Mouse (Mus musculus): ENCODE data around the gene Incenp. TPM values are rescaled to one million over a fixed set of nuclear protein-coding genes. Genes with fewer than 3 reads are reported as not detected.

The Incenp gene
- polyA plus RNA-seq, 1 experiment = 89.6 TPM

DNA sequence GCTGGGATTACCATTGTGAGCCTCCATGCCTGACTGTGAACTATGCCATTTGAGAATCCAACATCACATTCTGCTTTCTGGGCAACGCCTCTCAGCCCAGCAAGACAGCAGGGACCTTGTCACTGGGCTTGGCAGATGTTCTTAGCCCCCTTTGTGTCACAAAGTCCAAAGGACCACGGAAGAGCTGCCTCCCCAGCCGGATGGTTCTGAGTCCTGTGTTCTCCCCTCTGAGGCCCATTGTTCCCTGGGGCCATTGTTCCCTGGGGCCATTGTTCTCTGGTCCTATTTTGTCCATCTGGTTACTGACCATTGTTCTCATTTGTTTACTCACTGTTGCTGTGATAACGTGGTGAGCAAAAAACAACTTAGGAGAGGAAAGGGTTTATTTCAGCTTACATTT is 41.6 kb upstream of the Incenp start:
- Histone ChIP-seq H3K36me3 (ENCODE audit: control insufficient read depth, insufficient read depth) (no peaks in the 10 kb centered on the region), H3K79me2 (ENCODE audit: control insufficient read depth, insufficient read depth) (no peaks in the 10 kb centered on the region), H3K4me3 (ENCODE audit: insufficient read depth, poor library complexity, severe bottlenecking) (no peak overlapping the region), H3K79me3 (ENCODE audit: low read depth) (no peaks in the 10 kb centered on the region), H3K27me3 (ENCODE audit: control insufficient read depth, insufficient read depth, insufficient read length) (no peaks in the 10 kb centered on the region), H3ac (ENCODE audit: control insufficient read depth, insufficient read length, low read depth) (no peak overlapping the region)
- TF ChIP-seq CTCF (IDR thresholded peaks at IDR 0.05; ENCODE audit: control insufficient read depth, insufficient read depth, insufficient read length) (no peak), CEBPB (IDR thresholded peaks at IDR 0.05; ENCODE audit: low read depth) (no peak), MYOG (IDR thresholded peaks at IDR 0.05; ENCODE audit: control insufficient read depth, extremely low read depth, insufficient read length) (no peak), MAX (IDR thresholded peaks at IDR 0.05) (no peak), MYOD1 (IDR thresholded peaks at IDR 0.05; ENCODE audit: control insufficient read depth, insufficient read length, low read depth) (no peak), USF1 (IDR thresholded peaks at IDR 0.05; ENCODE audit: low read depth) (no peak)

DNA sequence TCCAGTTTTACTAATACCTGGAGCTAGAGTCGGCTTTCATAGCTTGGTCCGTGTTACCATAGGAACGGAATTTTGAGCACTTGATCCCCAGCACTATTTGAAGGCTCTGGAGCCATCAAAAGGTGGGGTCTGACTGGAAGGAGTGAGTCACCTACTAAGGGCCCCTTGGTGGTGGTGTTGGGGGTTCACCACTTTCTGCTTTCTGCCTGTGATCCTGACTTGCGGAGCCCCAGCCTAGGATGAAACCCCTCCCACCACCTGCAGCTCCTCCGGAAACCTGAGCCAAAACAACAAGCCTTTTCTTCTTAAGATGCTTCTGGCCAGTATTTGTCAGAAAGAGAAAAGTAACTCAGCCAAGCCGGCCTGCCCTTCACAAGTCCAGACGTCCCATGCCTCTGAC is 40.5 kb upstream of the Incenp start:
- Histone ChIP-seq H3K79me2 (ENCODE audit: control insufficient read depth, insufficient read depth) (no peaks in the 10 kb centered on the region), H3K36me3 (ENCODE audit: control insufficient read depth, insufficient read depth) (no peaks in the 10 kb centered on the region), H3K27me3 (ENCODE audit: control insufficient read depth, insufficient read depth, insufficient read length) (no peaks in the 10 kb centered on the region), H3ac (ENCODE audit: control insufficient read depth, insufficient read length, low read depth) (no peak overlapping the region), H3K4me3 (ENCODE audit: insufficient read depth, poor library complexity, severe bottlenecking) (no peak overlapping the region), H3K79me3 (ENCODE audit: low read depth) (no peaks in the 10 kb centered on the region)
- TF ChIP-seq MYOD1 (IDR thresholded peaks at IDR 0.05; ENCODE audit: control insufficient read depth, insufficient read length, low read depth) (no peak), CEBPB (IDR thresholded peaks at IDR 0.05; ENCODE audit: low read depth) (no peak), CTCF (IDR thresholded peaks at IDR 0.05; ENCODE audit: control insufficient read depth, insufficient read depth, insufficient read length) (no peak), FOSL1 (IDR thresholded peaks at IDR 0.05; ENCODE audit: insufficient read depth, low read length, poor library complexity, severe bottlenecking) (no peak), MYOG (IDR thresholded peaks at IDR 0.05; ENCODE audit: control insufficient read depth, extremely low read depth, insufficient read length) (no peak), MAX (IDR thresholded peaks at IDR 0.05) (no peak), USF1 (IDR thresholded peaks at IDR 0.05; ENCODE audit: low read depth) (no peak)

DNA sequence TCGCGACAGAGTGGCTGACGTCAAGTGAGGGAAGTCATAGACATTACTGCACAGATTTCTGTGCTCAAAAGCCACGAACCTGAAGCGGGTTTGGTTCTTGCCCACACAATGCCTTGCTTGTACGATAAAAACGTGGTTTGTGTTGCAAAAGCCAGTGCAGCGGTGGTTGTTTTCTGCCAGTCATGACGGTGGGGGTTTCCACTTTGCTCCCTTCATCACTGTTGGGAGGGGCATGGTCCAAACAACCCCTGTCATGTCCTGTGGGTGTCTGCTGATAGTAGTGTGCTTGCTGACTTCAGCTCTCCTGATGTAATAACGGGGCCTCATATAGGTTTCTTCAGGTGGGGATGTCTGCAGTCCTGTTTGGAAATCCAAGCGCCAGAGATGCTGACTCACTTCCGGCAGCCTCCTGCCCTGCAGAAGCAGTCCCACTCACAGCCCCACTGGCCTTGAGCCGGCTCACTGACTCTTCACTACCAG is 39.5 kb upstream of the Incenp start:
- Histone ChIP-seq H3K36me3 (ENCODE audit: control insufficient read depth, insufficient read depth) (no peaks in the 10 kb centered on the region), H3K27me3 (ENCODE audit: control insufficient read depth, insufficient read depth, insufficient read length) (no peaks in the 10 kb centered on the region), H3K79me2 (ENCODE audit: control insufficient read depth, insufficient read depth) (no peaks in the 10 kb centered on the region), H3K79me3 (ENCODE audit: low read depth) (no peaks in the 10 kb centered on the region), H3K4me3 (ENCODE audit: insufficient read depth, poor library complexity, severe bottlenecking) (no peak overlapping the region), H3ac (ENCODE audit: control insufficient read depth, insufficient read length, low read depth) (no peak overlapping the region)
- TF ChIP-seq MYOG (IDR thresholded peaks at IDR 0.05; ENCODE audit: control insufficient read depth, extremely low read depth, insufficient read length) = no peak
- TF ChIP-seq MAX (IDR thresholded peaks at IDR 0.05) = no peak
- no peak for TF ChIP-seq USF1 (IDR thresholded peaks at IDR 0.05; ENCODE audit: low read depth)
- no peak for TF ChIP-seq CEBPB (IDR thresholded peaks at IDR 0.05; ENCODE audit: low read depth)
- TF ChIP-seq FOSL1 (IDR thresholded peaks at IDR 0.05; ENCODE audit: insufficient read depth, low read length, poor library complexity, severe bottlenecking) = no peak
- no peak for TF ChIP-seq CTCF (IDR thresholded peaks at IDR 0.05; ENCODE audit: control insufficient read depth, insufficient read depth, insufficient read length)
- TF ChIP-seq MYOD1 (IDR thresholded peaks at IDR 0.05; ENCODE audit: control insufficient read depth, insufficient read length, low read depth) = no peak

DNA sequence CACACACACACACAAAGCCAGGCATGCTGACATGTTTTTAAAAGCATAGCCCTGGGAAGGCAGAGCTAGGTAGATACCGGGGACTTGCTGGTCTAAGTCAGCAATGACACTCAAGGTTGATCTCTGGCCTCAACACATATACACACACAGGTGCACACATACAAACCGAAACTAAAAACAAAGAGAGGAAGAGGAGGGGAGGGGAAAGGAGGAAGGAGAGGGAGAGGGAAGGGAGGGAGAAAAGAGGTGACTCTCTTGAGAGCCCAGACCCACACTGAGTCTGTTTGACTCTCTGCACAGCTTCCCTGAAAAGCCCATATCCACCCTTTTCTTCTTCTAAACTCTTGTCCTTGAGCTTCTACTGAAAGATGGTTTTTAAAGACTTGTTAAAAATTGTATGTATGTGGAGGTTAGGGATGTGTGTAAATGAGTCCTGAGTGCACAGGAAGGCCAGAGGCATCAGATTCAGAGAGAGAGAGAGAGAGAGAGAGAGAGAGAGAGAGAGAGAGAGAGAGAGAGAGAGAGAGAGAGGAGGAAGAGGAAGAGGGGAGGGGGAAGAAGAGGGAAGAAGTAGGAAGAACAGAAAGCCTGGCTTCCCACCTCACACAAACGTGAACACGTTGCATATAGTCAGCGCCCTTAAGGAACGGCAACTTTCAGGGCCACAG is 38.9 kb upstream of the Incenp start:
- TF ChIP-seq CTCF (IDR thresholded peaks at IDR 0.05; ENCODE audit: control insufficient read depth, insufficient read depth, insufficient read length) (no peak), CEBPB (IDR thresholded peaks at IDR 0.05; ENCODE audit: low read depth) (no peak)
- Histone ChIP-seq H3K36me3 (ENCODE audit: control insufficient read depth, insufficient read depth) (no peaks in the 10 kb centered on the region), H3K79me2 (ENCODE audit: control insufficient read depth, insufficient read depth) (no peaks in the 10 kb centered on the region), H3ac (ENCODE audit: control insufficient read depth, insufficient read length, low read depth) (no peak overlapping the region), H3K79me3 (ENCODE audit: low read depth) (no peaks in the 10 kb centered on the region), H3K4me3 (ENCODE audit: insufficient read depth, poor library complexity, severe bottlenecking) (no peak overlapping the region), H3K27me3 (ENCODE audit: control insufficient read depth, insufficient read depth, insufficient read length) (no peaks in the 10 kb centered on the region)

DNA sequence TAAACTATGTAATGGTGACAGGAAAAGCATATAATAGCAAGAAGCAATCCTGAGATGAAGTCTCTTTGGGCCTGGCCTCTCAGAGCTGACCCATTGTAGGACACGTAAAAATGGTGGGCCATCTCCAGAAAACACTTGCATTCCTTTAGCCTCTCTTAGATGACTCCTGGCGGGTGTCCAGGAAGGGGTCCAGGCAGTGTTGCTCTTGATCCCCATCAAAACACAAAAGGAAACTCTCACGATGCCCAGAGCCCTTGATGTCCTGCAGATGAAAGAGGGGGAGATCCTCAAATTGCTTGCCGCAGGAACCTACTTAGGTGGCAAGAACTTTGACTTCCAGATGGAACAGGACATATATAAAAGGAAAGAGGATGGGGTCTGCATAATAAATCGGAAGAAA is 38.1 kb upstream of the Incenp start:
- no peak overlapping the region for H3K4me3 ChIP-seq (ENCODE audit: insufficient read depth, poor library complexity, severe bottlenecking)
- no peaks in the 10 kb centered on the region for H3K27me3 ChIP-seq (ENCODE audit: control insufficient read depth, insufficient read depth, insufficient read length)
- no peaks in the 10 kb centered on the region for H3K79me3 ChIP-seq (ENCODE audit: low read depth)
- no peaks in the 10 kb centered on the region for H3K79me2 ChIP-seq (ENCODE audit: control insufficient read depth, insufficient read depth)
- no peaks in the 10 kb centered on the region for H3K36me3 ChIP-seq (ENCODE audit: control insufficient read depth, insufficient read depth)
- no peak overlapping the region for H3ac ChIP-seq (ENCODE audit: control insufficient read depth, insufficient read length, low read depth)
- TF ChIP-seq MYOD1 (IDR thresholded peaks at IDR 0.05; ENCODE audit: control insufficient read depth, insufficient read length, low read depth) (no peak), MYOG (IDR thresholded peaks at IDR 0.05; ENCODE audit: control insufficient read depth, extremely low read depth, insufficient read length) (no peak), USF1 (IDR thresholded peaks at IDR 0.05; ENCODE audit: low read depth) (no peak), MAX (IDR thresholded peaks at IDR 0.05) (no peak), FOSL1 (IDR thresholded peaks at IDR 0.05; ENCODE audit: insufficient read depth, low read length, poor library complexity, severe bottlenecking) (no peak)

DNA sequence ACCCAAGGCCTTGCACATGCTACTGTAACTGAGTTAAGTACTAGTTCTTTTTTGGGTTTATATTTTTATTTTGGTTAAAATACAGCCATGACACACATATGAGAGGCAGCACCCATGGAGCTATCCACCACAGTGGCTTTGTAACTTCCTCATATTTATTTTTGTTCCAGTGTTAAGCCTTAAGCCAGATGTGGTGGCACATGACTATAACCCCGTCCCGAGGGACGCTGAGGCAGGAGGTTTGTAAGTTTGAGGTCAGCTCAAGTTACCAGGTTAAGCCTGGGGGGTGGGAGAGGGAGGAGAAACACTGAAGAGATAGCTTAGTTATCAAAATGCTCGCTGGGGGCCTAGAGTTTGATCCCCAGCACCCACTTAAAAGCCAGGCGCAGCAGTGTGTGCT is 37.2 kb upstream of the Incenp start:
- Histone ChIP-seq H3K79me2 (ENCODE audit: control insufficient read depth, insufficient read depth) (no peaks in the 10 kb centered on the region), H3K27me3 (ENCODE audit: control insufficient read depth, insufficient read depth, insufficient read length) (no peaks in the 10 kb centered on the region), H3ac (ENCODE audit: control insufficient read depth, insufficient read length, low read depth) (no peak overlapping the region), H3K36me3 (ENCODE audit: control insufficient read depth, insufficient read depth) (no peaks in the 10 kb centered on the region), H3K4me3 (ENCODE audit: insufficient read depth, poor library complexity, severe bottlenecking) (no peak overlapping the region), H3K79me3 (ENCODE audit: low read depth) (no peaks in the 10 kb centered on the region)
- no peak for TF ChIP-seq CTCF (IDR thresholded peaks at IDR 0.05; ENCODE audit: control insufficient read depth, insufficient read depth, insufficient read length)
- no peak for TF ChIP-seq MYOG (IDR thresholded peaks at IDR 0.05; ENCODE audit: control insufficient read depth, extremely low read depth, insufficient read length)
- TF ChIP-seq MAX (IDR thresholded peaks at IDR 0.05) = no peak
- TF ChIP-seq USF1 (IDR thresholded peaks at IDR 0.05; ENCODE audit: low read depth) = no peak
- TF ChIP-seq FOSL1 (IDR thresholded peaks at IDR 0.05; ENCODE audit: insufficient read depth, low read length, poor library complexity, severe bottlenecking) = no peak
- no peak for TF ChIP-seq MYOD1 (IDR thresholded peaks at IDR 0.05; ENCODE audit: control insufficient read depth, insufficient read length, low read depth)
- no peak for TF ChIP-seq CEBPB (IDR thresholded peaks at IDR 0.05; ENCODE audit: low read depth)
